Mouse (Mus musculus) testis, adult 2 months (tissue): ENCODE results near the gene Ttc25.

Source experiments
- CTCF ChIP-seq: fragments of 200-500 bp; IDR thresholded peaks from 2 replicates; pipeline ENCODE4 v1.5.1; 2012; ENCODE audit warnings: low read depth, mild to moderate bottlenecking, inconsistent platforms, low read length, moderate library complexity; ENCODE audit not compliant: control insufficient read depth, insufficient read depth, insufficient replicate concordance
- POLR2A ChIP-seq: fragments of 200-500 bp; IDR thresholded peaks from 2 replicates; pipeline ENCODE4 v1.6.1; 2012; ENCODE audit warnings: low read depth, mild to moderate bottlenecking, inconsistent platforms, low read length, moderate library complexity; ENCODE audit not compliant: control insufficient read depth

- TF ChIP-seq CTCF (no peak), POLR2A (no peak)
Measured at GRCm38 (mm10) chr11:100548141-100548540, 2.7 kb downstream of the Ttc25 start.
